In the genomic region with DNA sequence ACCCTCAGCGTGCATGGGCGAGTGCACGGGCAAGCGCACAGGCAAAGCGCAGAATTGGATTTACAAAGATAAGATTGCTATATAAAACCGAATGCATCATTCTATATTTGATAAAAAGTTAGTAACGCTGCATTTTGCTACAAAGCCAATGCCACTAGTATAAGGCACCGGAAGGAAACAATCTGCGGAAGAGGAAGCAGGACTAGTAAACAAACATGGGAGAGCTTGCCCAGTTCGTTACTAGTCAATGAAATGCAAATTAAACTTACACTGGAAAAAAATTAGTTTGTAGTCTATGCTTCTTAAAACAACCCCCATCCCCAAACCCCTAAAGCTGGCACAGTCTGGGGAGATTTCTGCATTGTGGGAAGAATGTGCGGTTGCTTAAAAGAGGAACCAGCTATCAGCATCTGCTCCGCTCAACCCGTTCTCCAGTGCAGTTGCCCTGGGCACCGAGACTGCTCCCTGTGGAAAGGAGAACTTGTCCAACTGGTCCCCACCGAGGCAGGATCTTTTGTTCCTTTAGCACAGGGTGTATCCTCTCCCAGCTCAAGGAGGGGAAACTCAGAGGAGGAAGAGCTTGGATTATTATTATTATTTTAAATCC, we compare ENCODE assay signal across 13 mouse cellular contexts.
A peak's percentile ranks its signal among the peaks of the same experiment; 100 is the strongest.
DNase-seq lines count a peak whose midpoint lies in the region; ATAC-seq and TF ChIP-seq lines count a peak whose summit lies in the region.
"Had no signal": no experiment of that assay in that cellular context is flagged by ENCODE, and none has a peak within 500 bp of the region (broad histone marks: within the 10 kb centered on the region; RNA-seq: fewer than 3 reads in every experiment).

No protein-coding gene starts in this region.

- H3K27me3 ChIP-seq in liver, embryonic 13.5 days: no peaks in the 10 kb centered on the region
- H3K27me3 ChIP-seq in liver, embryonic 11.5 days (replicated peaks; ENCODE audit: control insufficient read depth, insufficient read depth, low read length): no peaks in the 10 kb centered on the region
- H3K27me3 ChIP-seq in embryonic facial prominence, embryonic 14.5 days (replicated peaks; ENCODE audit: control insufficient read depth, insufficient read depth, low read length): no peaks in the 10 kb centered on the region
- H3K27me3 ChIP-seq in kidney, embryonic 15.5 days: no peaks in the 10 kb centered on the region
- no peaks in the 10 kb centered on the region for H3K27me3 ChIP-seq in forebrain, embryonic 14.5 days (replicated peaks; ENCODE audit: control insufficient read depth, insufficient read depth, low read length)
- H3K27me3 ChIP-seq: embryonic facial prominence, embryonic 12.5 days had no signal

- H3K9ac ChIP-seq in liver, embryonic 13.5 days: no peak overlapping the region
- H3K9ac ChIP-seq in liver, embryonic 11.5 days (ENCODE audit: low read depth, low read length): no peak overlapping the region
- H3K9ac ChIP-seq in embryonic facial prominence, embryonic 14.5 days (ENCODE audit: low read depth, low read length): no peak overlapping the region
- no peak overlapping the region for H3K9ac ChIP-seq in kidney, embryonic 15.5 days
- no peak overlapping the region for H3K9ac ChIP-seq in forebrain, embryonic 14.5 days (ENCODE audit: low read length)
- H3K9ac ChIP-seq: embryonic facial prominence, embryonic 12.5 days had no signal

- no peaks in the 10 kb centered on the region for H3K4me1 ChIP-seq in liver, embryonic 13.5 days (replicated peaks)
- no peaks in the 10 kb centered on the region for H3K4me1 ChIP-seq in liver, embryonic 11.5 days (replicated peaks; ENCODE audit: control insufficient read depth, insufficient read depth, low read length)
- H3K4me1 ChIP-seq in bone marrow, adult 2 months (ENCODE audit: control insufficient read depth, insufficient read depth, low read length): peaks cover 2% of the 10 kb centered on the region; the same call in 1 of the 2 replicates
- 0 out of 2 replicates have a peak, but pooled peaks cover 4% of the 10 kb centered on the region for H3K4me1 ChIP-seq in embryonic facial prominence, embryonic 14.5 days (ENCODE audit: control insufficient read depth, insufficient read depth, low read length)
- 0 out of 2 replicates have a peak, but pooled peaks cover 4% of the 10 kb centered on the region for H3K4me1 ChIP-seq in kidney, embryonic 15.5 days
- H3K4me1 ChIP-seq in forebrain, embryonic 14.5 days (ENCODE audit: control insufficient read depth, insufficient read depth, low read length): peaks cover 10% of the 10 kb centered on the region
- H3K4me1 ChIP-seq: embryonic facial prominence, embryonic 12.5 days had no signal

- no peak overlapping the region for H3K4me3 ChIP-seq in liver, embryonic 13.5 days (replicated peaks)
- H3K4me3 ChIP-seq in liver, embryonic 11.5 days (ENCODE audit: low read depth, low read length): no peak overlapping the region
- H3K4me3 ChIP-seq in bone marrow, adult 2 months (replicated peaks; ENCODE audit: control insufficient read depth, low read depth, low read length): peak overlapping the region; percentile 20
- H3K4me3 ChIP-seq in embryonic facial prominence, embryonic 14.5 days (ENCODE audit: low read depth, low read length): no peak overlapping the region
- H3K4me3 ChIP-seq in kidney, embryonic 15.5 days (replicated peaks): no peak overlapping the region
- H3K4me3 ChIP-seq in forebrain, embryonic 14.5 days (ENCODE audit: low read depth, low read length): no peak overlapping the region
- H3K4me3 ChIP-seq: embryonic facial prominence, embryonic 12.5 days; layer of hippocampus, adult 2 months; limb, embryonic 10.5 days had no signal

- no peak for ATAC-seq in liver, embryonic 13.5 days (ENCODE audit: low read depth)
- no peak for ATAC-seq in liver, embryonic 11.5 days (replicated peaks; ENCODE audit: low FRiP score)
- peak; percentile 75; the same call in 1 of the 2 replicates for ATAC-seq in embryonic facial prominence, embryonic 14.5 days (ENCODE audit: low read depth)
- peak; percentile 99 for ATAC-seq in megakaryocyte progenitor cell, adult 5-6 weeks (replicated peaks; ENCODE audit: poor library complexity)
- ATAC-seq in kidney, embryonic 15.5 days (replicated peaks; ENCODE audit: low FRiP score): no peak
- ATAC-seq in forebrain, embryonic 14.5 days: no peak
- ATAC-seq: intestine, embryonic 16.5 days had no signal

- TF ChIP-seq POLR2A in bone marrow, adult 2 months (IDR thresholded peaks at IDR 0.05; ENCODE audit: borderline replicate concordance, control insufficient read depth, low read depth, low read length): no peak

- no peak overlapping the region for H3K27ac ChIP-seq in liver, embryonic 13.5 days
- no peak overlapping the region for H3K27ac ChIP-seq in liver, embryonic 11.5 days (ENCODE audit: low read depth, low read length)
- no peak overlapping the region for H3K27ac ChIP-seq in bone marrow, adult 2 months (ENCODE audit: control insufficient read depth, insufficient read depth, low read depth, low read length, poor library complexity)
- H3K27ac ChIP-seq in embryonic facial prominence, embryonic 14.5 days (replicated peaks; ENCODE audit: low read depth, low read length): no peak overlapping the region
- H3K27ac ChIP-seq in kidney, embryonic 15.5 days: no peak overlapping the region
- no peak overlapping the region for H3K27ac ChIP-seq in forebrain, embryonic 14.5 days (ENCODE audit: low read depth, low read length)
- H3K27ac ChIP-seq: embryonic facial prominence, embryonic 12.5 days; layer of hippocampus, adult 2 months; limb, embryonic 10.5 days had no signal

- TF ChIP-seq CTCF in bone marrow, adult 2 months (IDR thresholded peaks at IDR 0.05; ENCODE audit: control insufficient read depth, insufficient read depth, low read length): no peak

- H3K4me2 ChIP-seq in liver, embryonic 13.5 days: no peak overlapping the region
- no peak overlapping the region for H3K4me2 ChIP-seq in liver, embryonic 11.5 days
- no peak overlapping the region for H3K4me2 ChIP-seq in embryonic facial prominence, embryonic 14.5 days (ENCODE audit: low read depth, low read length)
- no peak overlapping the region for H3K4me2 ChIP-seq in kidney, embryonic 15.5 days
- no peak overlapping the region for H3K4me2 ChIP-seq in forebrain, embryonic 14.5 days (ENCODE audit: low read length)
- H3K4me2 ChIP-seq: embryonic facial prominence, embryonic 12.5 days had no signal

- 46% methylated on average over 15 of the region's 15 CpGs for WGBS in liver, embryonic 13.5 days (ENCODE audit: insufficient replicate concordance)
- WGBS in liver, embryonic 11.5 days: 62% methylated on average over 15 of the region's 15 CpGs
- 26% methylated on average over 15 of the region's 15 CpGs for WGBS in bone marrow, adult 2 months
- 65% methylated on average over 15 of the region's 15 CpGs for WGBS in embryonic facial prominence, embryonic 14.5 days
- 85% methylated on average over 15 of the region's 15 CpGs for WGBS in kidney, embryonic 15.5 days
- 65% methylated on average over 15 of the region's 15 CpGs for WGBS in forebrain, embryonic 14.5 days

- no peaks in the 10 kb centered on the region for H3K36me3 ChIP-seq in liver, embryonic 13.5 days
- H3K36me3 ChIP-seq in liver, embryonic 11.5 days (ENCODE audit: control insufficient read depth, insufficient read depth, low read length): no peaks in the 10 kb centered on the region
- H3K36me3 ChIP-seq in embryonic facial prominence, embryonic 14.5 days (ENCODE audit: control insufficient read depth, insufficient read depth, low read length): no peaks in the 10 kb centered on the region
- H3K36me3 ChIP-seq in kidney, embryonic 15.5 days: no peaks in the 10 kb centered on the region
- no peaks in the 10 kb centered on the region for H3K36me3 ChIP-seq in forebrain, embryonic 14.5 days (ENCODE audit: control insufficient read depth, insufficient read depth, low read length)
- H3K36me3 ChIP-seq: embryonic facial prominence, embryonic 12.5 days; limb, embryonic 10.5 days had no signal

- H3K9me3 ChIP-seq in liver, embryonic 13.5 days (replicated peaks): no peaks in the 10 kb centered on the region
- H3K9me3 ChIP-seq in liver, embryonic 11.5 days (ENCODE audit: control insufficient read depth, low read length): no peaks in the 10 kb centered on the region
- H3K9me3 ChIP-seq in embryonic facial prominence, embryonic 14.5 days (ENCODE audit: control insufficient read depth, low read length): no peaks in the 10 kb centered on the region
- H3K9me3 ChIP-seq in kidney, embryonic 15.5 days (replicated peaks): no peaks in the 10 kb centered on the region
- H3K9me3 ChIP-seq in forebrain, embryonic 14.5 days (replicated peaks; ENCODE audit: control insufficient read depth, low read length): no peaks in the 10 kb centered on the region
- H3K9me3 ChIP-seq: embryonic facial prominence, embryonic 12.5 days; limb, embryonic 10.5 days had no signal

- peak; percentile 8 for DNase-seq in liver, embryonic 13.5 days
- DNase-seq in liver, embryonic 11.5 days (ENCODE audit: low spot score): no peak
- DNase-seq in embryonic facial prominence, embryonic 14.5 days (ENCODE audit: low spot score): peak; percentile 68
- DNase-seq in forebrain, embryonic 14.5 days (ENCODE audit: low spot score): no peak
- DNase-seq: adrenal gland, adult 2 months; cerebellum, adult 18-20 months had no signal

Comparison
In these comparisons a context has a peak if more than half of its experiments do, and no peak if none do; other contexts are left out.
1. DNase-seq: peak in liver, embryonic 13.5 days (single experiment) and embryonic facial prominence, embryonic 14.5 days (single experiment); none in liver, embryonic 11.5 days (single experiment) and forebrain, embryonic 14.5 days (single experiment).
2. ATAC-seq: peak in embryonic facial prominence, embryonic 14.5 days (single experiment) and megakaryocyte progenitor cell, adult 5-6 weeks (single experiment); none in liver, embryonic 13.5 days (single experiment), liver, embryonic 11.5 days (single experiment), kidney, embryonic 15.5 days (single experiment) and forebrain, embryonic 14.5 days (single experiment).